Mouse (Mus musculus) right cerebral cortex, adult 2 months (tissue): ENCODE results near the gene Gli3.

Experiments used
- DNase-seq, 2 experiments: peaks; one replicate each; pipeline ENCODE4 v3.0.0; 2021 to 2022; ENCODE audit warnings: low spot score in 2 of 2

Gli3 gene

GRCm38 (mm10) chr13:15462830-15463491 is at the start of gene Gli3:
Gene Gli3, plus strand, starts transcription at chr13:15463235.
- DNase-seq: peak in 1 of 2 experiments; percentile 14

- no peak for DNase-seq
Observed at GRCm38 (mm10) chr13:15421182-15421750, 41.8 kb upstream of the Gli3 start.

- DNase-seq: no peak
Observed at GRCm38 (mm10) chr13:15442002-15442401, 21.0 kb upstream of the Gli3 start.

GRCm38 (mm10) chr13:15444312-15444711 is 18.7 kb upstream of the Gli3 start:
- DNase-seq: peak; percentile 16 to 21

GRCm38 (mm10) chr13:15445591-15445990 is 17.4 kb upstream of the Gli3 start:
- no peak for DNase-seq

GRCm38 (mm10) chr13:15446004-15446403 is 17.0 kb upstream of the Gli3 start:
- no peak for DNase-seq

GRCm38 (mm10) chr13:15446782-15447564 is 16.1 kb upstream of the Gli3 start:
- DNase-seq: no peak

- no peak for DNase-seq
Observed at GRCm38 (mm10) chr13:15450941-15451340, 12.1 kb upstream of the Gli3 start.

GRCm38 (mm10) chr13:15457841-15458240 is 5.2 kb upstream of the Gli3 start:
- no peak for DNase-seq

GRCm38 (mm10) chr13:15461926-15462325 is 1.1 kb upstream of the Gli3 start:
- DNase-seq: no peak

GRCm38 (mm10) chr13:15463492-15464080 is 551 bp downstream of the Gli3 start:
- peak in 1 of 2 experiments; percentile 26 for DNase-seq

- DNase-seq: peak; percentile 12
Observed at GRCm38 (mm10) chr13:15464081-15464526, 1.1 kb downstream of the Gli3 start.

GRCm38 (mm10) chr13:15464741-15465250 is 1.8 kb downstream of the Gli3 start:
- DNase-seq: peak in 1 of 2 experiments; percentile 11

- DNase-seq: no peak
Observed at GRCm38 (mm10) chr13:15466496-15466895, 3.5 kb downstream of the Gli3 start.

GRCm38 (mm10) chr13:15467409-15467808 is 4.4 kb downstream of the Gli3 start:
- no peak for DNase-seq

- no peak for DNase-seq
Observed at GRCm38 (mm10) chr13:15468421-15468820, 5.4 kb downstream of the Gli3 start.

- DNase-seq: no peak
Observed at GRCm38 (mm10) chr13:15470056-15470455, 7.0 kb downstream of the Gli3 start.

- DNase-seq: no peak
Observed at GRCm38 (mm10) chr13:15472712-15473111, 9.7 kb downstream of the Gli3 start.

GRCm38 (mm10) chr13:15474393-15474792 is 11.4 kb downstream of the Gli3 start:
- no peak for DNase-seq

GRCm38 (mm10) chr13:15486033-15486891 is 23.2 kb downstream of the Gli3 start:
- no peak for DNase-seq

- no peak for DNase-seq
Observed at GRCm38 (mm10) chr13:15487334-15487733, 24.3 kb downstream of the Gli3 start.
